Mouse (Mus musculus): Measurements from ENCODE around the gene Cdkal1.

DNA sequence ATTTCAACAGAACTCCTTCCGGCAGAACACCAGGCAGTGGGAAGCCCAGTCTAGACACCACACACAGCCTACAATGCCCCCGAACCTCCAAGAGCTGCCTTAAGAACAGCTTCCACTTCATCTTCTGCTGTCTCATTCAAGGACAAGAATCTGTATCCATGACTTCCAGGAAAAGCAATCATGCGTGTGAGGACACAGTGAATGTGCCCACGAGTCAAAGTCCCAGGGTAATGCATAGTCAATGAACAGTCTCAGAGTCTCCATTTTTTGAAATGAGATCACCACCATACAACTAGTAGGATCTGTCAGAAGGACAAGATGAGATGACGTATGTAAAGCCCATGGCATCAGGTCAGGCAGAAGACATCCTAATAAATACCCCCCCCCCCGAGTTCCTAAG is 51.4 kb downstream of the Cdkal1 start:
- TF ChIP-seq POLR2A (IDR thresholded peaks at IDR 0.05; ENCODE audit: low read depth, low read length) (no peak), CTCF (conservative IDR thresholded peaks at IDR 0.05; ENCODE audit: insufficient read depth, insufficient read length, low read depth, low read length) (no peak)
